ENCODE assay signal across 12 mouse cellular contexts in the genomic region with DNA sequence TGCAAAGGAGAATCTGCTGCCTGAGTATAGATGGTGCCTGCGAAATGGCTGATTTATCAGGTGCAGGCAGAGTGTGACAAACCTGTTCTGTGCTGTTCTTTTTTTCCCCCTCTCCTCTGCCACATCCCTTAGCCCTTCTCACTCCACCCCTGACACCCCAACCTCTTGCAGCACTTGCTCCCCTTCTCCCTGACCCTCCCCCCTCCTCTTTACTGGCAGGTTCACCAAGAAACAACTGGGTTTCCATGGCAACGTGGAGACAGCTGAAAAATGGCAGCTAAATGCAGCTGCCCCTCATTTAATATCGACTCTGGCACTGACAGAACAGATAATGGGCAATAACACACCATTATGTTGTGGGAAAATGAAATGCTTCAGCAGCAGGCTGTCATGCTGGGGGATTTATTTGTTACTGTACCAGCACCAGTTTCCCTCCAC.
DNase-seq lines count a peak whose midpoint lies in the region; ATAC-seq and TF ChIP-seq lines count a peak whose summit lies in the region.
"Had no signal": no experiment of that assay in that cellular context is flagged by ENCODE, and none has a peak within 500 bp of the region (broad histone marks: within the 10 kb centered on the region; RNA-seq: fewer than 3 reads in every experiment).

No protein-coding gene starts in this region.

- WGBS in hindbrain, embryonic 12.5 days: 8% methylated on average over 3 of the region's 3 CpGs
- 12% methylated on average over 3 of the region's 3 CpGs for WGBS in midbrain, postnatal 0 days

- H3K4me1 ChIP-seq in hindbrain, embryonic 12.5 days: peaks cover 15% of the 10 kb centered on the region
- peaks cover 7% of the 10 kb centered on the region; the same call in 1 of the 2 replicates for H3K4me1 ChIP-seq in midbrain, postnatal 0 days (ENCODE audit: insufficient read depth, low read length)

- H3K4me2 ChIP-seq in hindbrain, embryonic 12.5 days (replicated peaks): peak overlapping the region; percentile 32
- H3K4me2 ChIP-seq in midbrain, postnatal 0 days (ENCODE audit: low read depth, low read length, poor library complexity, severe bottlenecking): 0 out of 2 replicates have a peak overlapping the region, but pooled peaks have one; percentile 24

- peak; percentile 29 to 39 for DNase-seq in cerebellum, postnatal 10 days
- DNase-seq in cerebellum, adult 18-20 months: no peak
- peak; percentile 42 for DNase-seq in embryo, embryonic 9.5 days (ENCODE audit: extremely low spot score)
- DNase-seq in midbrain, postnatal 0 days (ENCODE audit: low spot score): peak; percentile 80
- no peak for DNase-seq in thymus, postnatal 25 days
- DNase-seq in cerebellum, adult 8-10 months: no peak
- no peak for DNase-seq in adrenal gland, adult 8-10 months
- DNase-seq: adrenal gland, postnatal 14 days; kidney, adult 18-20 months; lung, postnatal 10 days; thymus, postnatal 14 days had no signal

- peak; percentile 90 for ATAC-seq in hindbrain, embryonic 12.5 days (ENCODE audit: low FRiP score)
- ATAC-seq in midbrain, postnatal 0 days (ENCODE audit: low FRiP score): peak; percentile 80

- H3K27me3 ChIP-seq in hindbrain, embryonic 12.5 days: no peaks in the 10 kb centered on the region
- H3K27me3 ChIP-seq in midbrain, postnatal 0 days (ENCODE audit: insufficient read depth, low read length): no peaks in the 10 kb centered on the region

- no peak overlapping the region for H3K4me3 ChIP-seq in hindbrain, embryonic 12.5 days
- H3K4me3 ChIP-seq in midbrain, postnatal 0 days (ENCODE audit: low read depth, low read length): no peak overlapping the region

- peak overlapping the region; percentile 88 for H3K27ac ChIP-seq in hindbrain, embryonic 12.5 days
- H3K27ac ChIP-seq in midbrain, postnatal 0 days (ENCODE audit: low read depth, low read length): peak overlapping the region; percentile 77

- no peak overlapping the region for H3K9ac ChIP-seq in hindbrain, embryonic 12.5 days
- H3K9ac ChIP-seq in midbrain, postnatal 0 days (replicated peaks; ENCODE audit: low read length, poor library complexity, severe bottlenecking): peak overlapping the region; percentile 33; the same call in 1 of the 2 replicates

- H3K36me3 ChIP-seq in hindbrain, embryonic 12.5 days: no peaks in the 10 kb centered on the region
- H3K36me3 ChIP-seq in midbrain, postnatal 0 days (ENCODE audit: insufficient read depth, low read length): no peaks in the 10 kb centered on the region

- TF ChIP-seq CTCF in midbrain, postnatal 0 days (IDR thresholded peaks at IDR 0.05): no peak

- no peaks in the 10 kb centered on the region for H3K9me3 ChIP-seq in hindbrain, embryonic 12.5 days (replicated peaks)
- H3K9me3 ChIP-seq in midbrain, postnatal 0 days (ENCODE audit: low read length): no peaks in the 10 kb centered on the region

Comparison
In these comparisons a context has a peak if more than half of its experiments do, and no peak if none do; other contexts are left out.
1. DNase-seq: peak in cerebellum, postnatal 10 days (2 of 2), embryo, embryonic 9.5 days (single experiment) and midbrain, postnatal 0 days (single experiment); none in cerebellum, adult 18-20 months (0 of 2), thymus, postnatal 25 days (single experiment), cerebellum, adult 8-10 months (single experiment) and adrenal gland, adult 8-10 months (single experiment).